15 mouse cellular contexts compared by ENCODE assay signal in the genomic region with DNA sequence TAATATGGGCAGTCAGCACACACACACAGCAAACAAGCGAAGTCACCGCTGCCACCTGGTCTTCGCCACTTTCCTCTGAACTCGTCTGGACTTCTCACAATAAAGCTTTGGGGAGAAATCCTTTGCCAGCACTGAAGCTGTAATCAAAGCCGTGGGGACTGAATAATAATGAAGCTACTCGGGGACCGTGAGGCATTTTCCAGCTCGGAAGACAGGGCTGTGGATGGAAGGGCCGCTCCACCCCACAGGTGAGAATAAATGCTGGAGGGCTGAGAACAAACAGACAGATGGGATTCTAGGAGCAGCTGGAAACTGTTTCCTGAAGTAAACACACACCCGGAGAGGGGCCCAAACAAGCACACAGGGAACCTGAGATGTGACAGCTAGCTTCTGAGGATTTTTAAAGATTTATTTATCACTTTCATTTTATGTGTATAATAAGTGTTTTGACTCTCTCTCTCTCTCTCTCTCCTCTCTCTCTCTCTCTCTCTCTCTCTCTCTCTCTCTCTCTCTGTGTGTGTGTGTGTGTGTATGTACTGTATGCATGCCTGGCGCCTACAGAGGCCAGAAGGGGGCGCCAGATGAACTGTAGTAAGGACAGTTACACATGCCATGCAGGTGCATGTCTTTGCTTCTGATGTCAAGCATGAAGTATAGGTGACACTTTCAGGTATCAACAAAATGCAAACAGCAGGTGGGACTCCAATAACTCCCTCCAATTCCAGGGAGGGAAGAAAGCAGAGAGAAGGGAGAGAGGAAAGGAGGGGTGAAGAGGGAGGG. TPM values are rescaled to one million over a fixed set of nuclear protein-coding genes. Genes with fewer than 3 reads are reported as not detected.
A peak's percentile ranks its signal among the peaks of the same experiment; 100 is the strongest.
DNase-seq lines count a peak whose midpoint lies in the region; ATAC-seq and TF ChIP-seq lines count a peak whose summit lies in the region.
"Had no signal": no experiment of that assay in that cellular context is flagged by ENCODE, and none has a peak within 500 bp of the region (broad histone marks: within the 10 kb centered on the region; RNA-seq: fewer than 3 reads in every experiment).

No protein-coding gene starts in this region.

- no peak for TF ChIP-seq EP300 in stomach, postnatal 0 days (optimal IDR thresholded peaks at IDR 0.05)

- H3K4me1 ChIP-seq in forebrain, embryonic 14.5 days (ENCODE audit: control insufficient read depth, insufficient read depth, low read length), result peaks cover 21% of the 10 kb centered on the region
- H3K4me1 ChIP-seq in forebrain, embryonic 11.5 days (replicated peaks; ENCODE audit: control insufficient read depth, insufficient read depth, low read length), result no peaks in the 10 kb centered on the region; the same call in 1 of the 2 replicates
- no peaks in the 10 kb centered on the region for H3K4me1 ChIP-seq in stomach, postnatal 0 days (replicated peaks; ENCODE audit: control insufficient read depth, insufficient read depth)
- H3K4me1 ChIP-seq: liver, embryonic 15.5 days had no signal

- no peak overlapping the region for H3K4me3 ChIP-seq in forebrain, embryonic 14.5 days (ENCODE audit: low read depth, low read length)
- H3K4me3 ChIP-seq in forebrain, embryonic 11.5 days (ENCODE audit: low read depth, low read length), result no peak overlapping the region
- H3K4me3 ChIP-seq in left cerebral cortex, adult 2 months, result no peak overlapping the region
- no peak overlapping the region for H3K4me3 ChIP-seq in stomach, postnatal 0 days (ENCODE audit: low read depth, low read length)
- H3K4me3 ChIP-seq: liver, embryonic 15.5 days had no signal

- intact Hi-C loops in left cerebral cortex, adult 2 months (cut with DNase I), result no loop called here
- intact Hi-C loops in left cerebral cortex, postnatal 10 days (cut with DNase I), result no loop called here

- 37% methylated on average over 12 of the region's 12 CpGs for WGBS in forebrain, embryonic 14.5 days
- 64% methylated on average over 12 of the region's 12 CpGs for WGBS in forebrain, embryonic 11.5 days
- WGBS in stomach, postnatal 0 days, result 47% methylated on average over 12 of the region's 12 CpGs

- H3K9ac ChIP-seq in forebrain, embryonic 14.5 days (ENCODE audit: low read length), result no peak overlapping the region
- H3K9ac ChIP-seq in forebrain, embryonic 11.5 days (ENCODE audit: low read length), result no peak overlapping the region
- no peak overlapping the region for H3K9ac ChIP-seq in stomach, postnatal 0 days (ENCODE audit: low read length)
- H3K9ac ChIP-seq: liver, embryonic 15.5 days had no signal

- H3K9me3 ChIP-seq in forebrain, embryonic 14.5 days (replicated peaks; ENCODE audit: control insufficient read depth, low read length), result no peaks in the 10 kb centered on the region
- no peaks in the 10 kb centered on the region for H3K9me3 ChIP-seq in forebrain, embryonic 11.5 days (ENCODE audit: control insufficient read depth, low read length)
- no peaks in the 10 kb centered on the region for H3K9me3 ChIP-seq in stomach, postnatal 0 days (ENCODE audit: control insufficient read depth, low read length)
- H3K9me3 ChIP-seq: liver, embryonic 15.5 days had no signal

- peak; percentile 5 for TF ChIP-seq CTCF in left cerebral cortex, adult 2 months (IDR thresholded peaks at IDR 0.05)
- peak; percentile 41 for TF ChIP-seq CTCF in stomach, postnatal 0 days (IDR thresholded peaks at IDR 0.05; ENCODE audit: low read depth)

- H3K36me3 ChIP-seq in forebrain, embryonic 14.5 days (ENCODE audit: control insufficient read depth, insufficient read depth, low read length), result no peaks in the 10 kb centered on the region
- H3K36me3 ChIP-seq in forebrain, embryonic 11.5 days (ENCODE audit: control insufficient read depth, insufficient read depth, low read length), result no peaks in the 10 kb centered on the region
- H3K36me3 ChIP-seq in stomach, postnatal 0 days (ENCODE audit: control insufficient read depth, insufficient read depth, low read length), result no peaks in the 10 kb centered on the region
- H3K36me3 ChIP-seq: liver, embryonic 15.5 days had no signal

- no peak overlapping the region for H3K4me2 ChIP-seq in forebrain, embryonic 14.5 days (ENCODE audit: low read length)
- H3K4me2 ChIP-seq in forebrain, embryonic 11.5 days (ENCODE audit: low read depth, low read length, severe bottlenecking), result no peak overlapping the region
- H3K4me2 ChIP-seq in stomach, postnatal 0 days (replicated peaks; ENCODE audit: low read depth), result no peak overlapping the region
- H3K4me2 ChIP-seq: heart, embryonic 11.5 days; liver, embryonic 15.5 days had no signal

- peak; percentile 59; the same call in 1 of the 2 replicates for ATAC-seq in forebrain, embryonic 14.5 days
- no peak for ATAC-seq in forebrain, embryonic 11.5 days (replicated peaks; ENCODE audit: low FRiP score)
- ATAC-seq in stomach, postnatal 0 days (ENCODE audit: low FRiP score, low TSS enrichment), result no peak

- peak; percentile 57 for DNase-seq in forebrain, embryonic 14.5 days (ENCODE audit: low spot score)
- DNase-seq in forebrain, embryonic 11.5 days (ENCODE audit: low spot score), result no peak
- DNase-seq in left cerebral cortex, adult 2 months (ENCODE audit: extremely low spot score in 1 of 2, low spot score in 2 of 2), result no peak
- no peak for DNase-seq in left cerebral cortex, postnatal 10 days (ENCODE audit: extremely low spot score in 1 of 2, low spot score in 2 of 2)
- peak; percentile 33 for DNase-seq in thymus, postnatal 4 days
- no peak for DNase-seq in thymus, postnatal 36 days
- no peak for DNase-seq in stomach, postnatal 0 days (ENCODE audit: low spot score)
- DNase-seq in embryo, embryonic 10.5 days (ENCODE audit: low spot score), result no peak
- DNase-seq: adrenal gland, adult 8-10 months; cerebellum, postnatal 36 days; gastrocnemius, postnatal 36 days; kidney, adult 11 months; right cerebral cortex, adult 18-20 months had no signal

- H3K27me3 ChIP-seq in forebrain, embryonic 14.5 days (replicated peaks; ENCODE audit: control insufficient read depth, insufficient read depth, low read length), result no peaks in the 10 kb centered on the region
- H3K27me3 ChIP-seq in forebrain, embryonic 11.5 days (ENCODE audit: control insufficient read depth, insufficient read depth, low read length), result no peaks in the 10 kb centered on the region
- H3K27me3 ChIP-seq in stomach, postnatal 0 days (ENCODE audit: control insufficient read depth, insufficient read depth, low read length), result no peaks in the 10 kb centered on the region
- H3K27me3 ChIP-seq: liver, embryonic 15.5 days had no signal

- H3K27ac ChIP-seq in forebrain, embryonic 14.5 days (ENCODE audit: low read depth, low read length), result no peak overlapping the region
- H3K27ac ChIP-seq in forebrain, embryonic 11.5 days (ENCODE audit: low read depth, low read length), result no peak overlapping the region
- no peak overlapping the region for H3K27ac ChIP-seq in left cerebral cortex, adult 2 months
- H3K27ac ChIP-seq in stomach, postnatal 0 days (replicated peaks), result no peak overlapping the region
- H3K27ac ChIP-seq: liver, embryonic 15.5 days had no signal

RNA-seq across cellular contexts. Expression of gene Ankrd33b, which starts 46.7 kb away (rescaled TPM):
- polyA plus RNA-seq in forebrain, embryonic 14.5 days (2014; fragmentation: Nextera tagmentation; extraction: Ambion mirVana), result 0.52 and 0.70 TPM in 2 replicates
- 0.32 and 0.56 TPM in 2 replicates for polyA plus RNA-seq in forebrain, embryonic 11.5 days (2014; fragmentation: Nextera tagmentation; extraction: Ambion mirVana)
- 10 to 100 TPM; 79.6 to 93.7 TPM for total RNA-seq in left cerebral cortex, adult 2 months (2021)
- total RNA-seq in left cerebral cortex, postnatal 10 days (2021), result 1 to 10 TPM; 6.4 to 8.7 TPM
- polyA plus RNA-seq in stomach, postnatal 0 days (2015; fragmentation: Nextera tagmentation; extraction: Ambion mirVana), result 0.27 and 0.41 TPM in 2 replicates

Comparison
In these comparisons a context has a peak if more than half of its experiments do, and no peak if none do; other contexts are left out.
1. DNase-seq: peak in forebrain, embryonic 14.5 days (single experiment) and thymus, postnatal 4 days (single experiment); none in forebrain, embryonic 11.5 days (single experiment), left cerebral cortex, adult 2 months (0 of 2), left cerebral cortex, postnatal 10 days (0 of 2), thymus, postnatal 36 days (0 of 2), stomach, postnatal 0 days (single experiment) and embryo, embryonic 10.5 days (single experiment).